Mouse (Mus musculus) B cell, adult 62 days (primary cell): ENCODE measurements around the gene Pole. TPM values are rescaled to one million over a fixed set of nuclear protein-coding genes. Genes with fewer than 3 reads are reported as not detected.

Source experiments
- total RNA-seq: library from RNA; stranded (reverse); gene quantifications from 4 replicates; pipeline ENCODE4 v1.2.4, GENCODE M21; 2023

Gene Pole
- 7.2 to 11.7 TPM (median 8.9 TPM) in 4 replicates for total RNA-seq

DNA sequence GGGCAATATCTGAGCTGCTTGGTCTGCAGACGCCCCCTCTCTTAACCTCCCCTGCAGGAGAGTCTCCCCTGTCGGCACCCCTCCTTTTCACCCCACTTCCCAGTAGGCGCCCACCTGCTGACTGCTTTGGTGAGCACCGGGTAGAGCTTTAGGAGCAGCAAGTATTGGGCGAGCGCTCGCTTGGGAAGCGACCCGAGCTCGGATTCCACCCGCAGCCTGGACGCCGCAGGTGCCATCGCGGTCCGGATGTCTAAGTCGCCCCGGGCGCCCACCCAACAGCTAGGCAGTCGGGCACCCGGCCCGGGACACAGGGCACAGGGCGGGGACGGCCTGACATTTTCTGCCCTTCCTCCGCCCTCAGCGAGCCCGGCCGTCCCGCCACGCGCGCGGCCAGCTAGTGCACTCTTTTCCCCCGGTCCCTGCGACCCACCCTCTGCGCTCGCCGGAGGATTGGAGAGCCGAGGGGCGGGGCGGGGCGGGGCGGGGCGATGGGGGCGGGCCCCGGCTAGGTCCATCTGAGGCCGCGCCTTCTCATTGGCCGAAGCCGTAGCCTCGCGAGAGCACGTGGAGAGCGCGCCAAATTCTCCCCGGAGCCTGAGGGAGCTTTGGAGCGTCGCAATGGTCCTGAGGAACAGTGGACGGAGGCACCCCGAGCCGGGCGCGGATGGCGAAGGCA, at the start of gene Pole, which contains the start of gene Pxmp2:
Pole (plus strand) TSS at position 537 of the 676 bp plus-strand sequence.
Pxmp2 (minus strand) TSS at position 417 of the 676 bp plus-strand sequence.

GRCm38 (mm10) chr5:110269141-110270101, 16.7 kb upstream of the Pole start, which contains the start of gene Pgam5:
Gene Pgam5, minus strand, starts transcription at chr5:110269913.

DNA sequence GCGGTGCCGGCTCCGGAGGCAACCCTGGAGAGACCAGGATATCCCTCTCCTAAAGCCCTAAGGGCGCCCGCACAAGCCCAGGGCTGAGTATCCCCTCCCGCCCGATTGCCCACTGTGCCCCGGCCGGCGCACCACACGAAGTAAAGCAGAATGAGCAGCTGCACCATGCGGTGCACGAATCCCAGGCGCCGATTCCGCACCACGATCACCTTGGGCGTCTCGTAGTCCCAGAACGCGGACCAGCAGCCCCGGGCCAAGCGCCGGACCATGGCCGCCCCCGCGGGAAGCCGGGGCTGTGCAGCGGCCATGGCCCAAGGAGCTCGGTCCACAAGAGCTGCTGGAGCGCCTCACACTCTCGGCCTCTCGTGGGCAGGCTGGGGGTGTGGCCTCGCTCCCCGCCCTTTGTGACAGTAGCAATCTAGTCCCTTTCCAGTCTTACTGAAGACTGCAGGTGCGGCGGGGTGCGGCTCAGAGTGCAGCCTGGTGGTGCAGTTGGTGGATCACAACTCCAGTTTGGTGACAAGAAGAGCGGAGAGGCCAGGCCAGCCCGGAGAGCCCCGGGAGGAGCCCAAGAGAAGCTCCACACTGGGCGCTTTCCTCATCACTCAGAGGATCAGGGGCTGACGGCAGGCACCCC, 56.7 kb downstream of the Pole start, which contains the start of gene P2rx2:
P2rx2 (minus strand) TSS at position 565 of the 637 bp plus-strand sequence.

DNA sequence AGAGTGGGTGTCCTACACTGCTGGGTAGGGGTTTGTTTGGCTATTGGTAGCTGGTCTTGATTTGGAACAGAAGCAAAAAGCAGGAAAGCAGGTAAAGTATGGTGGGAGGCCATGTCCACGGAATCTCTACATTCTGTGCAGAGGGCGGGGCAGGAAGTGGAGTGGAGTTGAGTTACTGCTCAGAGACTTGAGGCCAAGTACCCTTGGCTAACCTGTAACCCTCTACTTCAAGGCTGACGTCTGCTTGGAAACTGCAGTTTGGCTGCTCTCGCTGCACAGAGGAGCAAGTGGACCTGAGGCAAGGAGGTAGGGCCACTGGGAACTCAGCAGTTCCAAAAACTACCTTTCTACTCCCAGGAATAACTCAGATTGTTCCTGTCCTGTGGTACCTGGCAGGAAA, 58.4 kb downstream of the Pole start, which contains the start of gene Lrcol1:
Lrcol1 (plus strand) TSS at position 207 of the 400 bp plus-strand sequence.

Other genes starting within 250 kb of the Pole start
- 8.8 to 18.2 TPM (median 14.0 TPM) in 4 replicates for gene Gm17655, start 213.8 kb upstream of the Pole start, total RNA-seq
- gene Gm35315, start 191.9 kb upstream of the Pole start, total RNA-seq: 0.43 to 2.3 TPM (median 0.62 TPM) in 4 replicates
- 2.0 to 3.4 TPM (median 2.6 TPM) in 4 replicates for gene Plcxd1, start 186.3 kb upstream of the Pole start, total RNA-seq
- 124 to 140 TPM (median 133 TPM) in 4 replicates for gene Gtpbp6, start 178.1 kb upstream of the Pole start, total RNA-seq
- 8.0 to 10.5 TPM (median 8.5 TPM) in 4 replicates for gene Zfp605, start 176.2 kb upstream of the Pole start, total RNA-seq
- gene Chfr, start 150.5 kb upstream of the Pole start, total RNA-seq: 86.1 to 101 TPM (median 93.2 TPM) in 4 replicates
- gene Golga3, start 109.6 kb upstream of the Pole start, total RNA-seq: 33.6 to 40.5 TPM (median 37.6 TPM) in 4 replicates
- gene Ankle2, start 55.3 kb upstream of the Pole start, total RNA-seq: 74.5 to 81.8 TPM (median 79.4 TPM) in 4 replicates
- 27.9 to 42.8 TPM (median 37.3 TPM) in 4 replicates for gene Pgam5, start 16.4 kb upstream of the Pole start, total RNA-seq
- gene Pxmp2, start 120 bp upstream of the Pole start, total RNA-seq: 1.5 to 4.0 TPM (median 3.0 TPM) in 4 replicates
- gene P2rx2, start 56.9 kb downstream of the Pole start, total RNA-seq: 0.29 to 0.72 TPM (median 0.46 TPM) in 3 of 4 replicates, not detected in the other
- not detected in 4 replicates for gene Lrcol1, start 58.4 kb downstream of the Pole start, total RNA-seq
- 127 to 155 TPM (median 135 TPM) in 4 replicates for gene Fbrsl1, start 162.2 kb downstream of the Pole start, total RNA-seq